Mouse (Mus musculus) adrenal gland, postnatal 10 days (tissue): ENCODE data around the gene Fgfr2. TPM values are rescaled to one million over a fixed set of nuclear protein-coding genes. Genes with fewer than 3 reads are reported as not detected.
"Not testable (repeated sequence)": the region's sequence is repeated elsewhere in the genome, so short reads cannot be mapped to it uniquely, and the experiment has no call there.

ENCODE experiments used
- DNase-seq: peaks from one replicate; pipeline ENCODE4 v3.0.0; 2021; ENCODE audit warnings: mixed read lengths
- total RNA-seq, 2 experiments: library from RNA; stranded (reverse); gene quantifications; 2 replicates each; pipeline ENCODE4 v1.2.3; 2021

The Fgfr2 gene
- total RNA-seq, 2 experiments from 2014 or later: 128 to 169 TPM

DNA sequence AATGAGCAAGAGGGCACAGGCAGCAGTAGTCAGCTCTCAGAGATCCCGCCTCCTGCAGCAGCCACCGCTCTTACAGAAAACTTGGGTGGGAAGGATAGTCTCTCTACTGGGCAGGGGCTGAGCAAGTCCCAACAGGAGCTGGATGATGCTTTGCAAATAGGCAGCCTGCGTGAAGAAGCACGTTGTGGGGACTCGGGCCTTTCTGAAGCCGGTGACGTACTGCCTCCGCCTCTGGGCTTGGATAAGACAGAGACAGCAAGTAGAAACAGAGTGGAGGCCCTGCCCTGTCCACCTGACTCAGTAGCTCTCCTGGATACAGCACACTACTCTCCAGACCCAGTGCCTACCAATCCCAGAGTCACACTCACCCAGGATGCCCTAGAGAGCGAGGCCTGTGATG is 2498.9 kb downstream of the Fgfr2 start:
- no peak for DNase-seq

DNA sequence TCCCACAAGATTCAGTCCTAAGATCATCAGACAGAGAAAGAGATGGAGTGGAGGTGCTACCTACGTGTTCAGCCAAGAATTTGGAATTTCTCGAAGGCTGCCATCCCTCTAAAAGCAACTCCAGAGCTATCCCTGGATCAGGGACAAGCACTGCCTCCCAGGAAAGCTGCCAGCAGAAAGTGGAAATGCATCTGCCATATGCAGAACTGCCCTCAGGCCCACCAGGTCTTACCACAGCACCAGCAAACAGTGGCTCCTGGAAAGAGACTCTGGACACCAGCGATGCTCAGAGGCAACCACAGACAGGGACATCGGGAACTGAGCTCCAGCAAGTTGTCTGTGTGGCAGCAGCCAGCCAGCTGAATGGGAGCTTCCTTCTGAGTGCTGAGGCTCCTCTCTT is 2500.8 kb downstream of the Fgfr2 start:
- DNase-seq: no peak

DNA sequence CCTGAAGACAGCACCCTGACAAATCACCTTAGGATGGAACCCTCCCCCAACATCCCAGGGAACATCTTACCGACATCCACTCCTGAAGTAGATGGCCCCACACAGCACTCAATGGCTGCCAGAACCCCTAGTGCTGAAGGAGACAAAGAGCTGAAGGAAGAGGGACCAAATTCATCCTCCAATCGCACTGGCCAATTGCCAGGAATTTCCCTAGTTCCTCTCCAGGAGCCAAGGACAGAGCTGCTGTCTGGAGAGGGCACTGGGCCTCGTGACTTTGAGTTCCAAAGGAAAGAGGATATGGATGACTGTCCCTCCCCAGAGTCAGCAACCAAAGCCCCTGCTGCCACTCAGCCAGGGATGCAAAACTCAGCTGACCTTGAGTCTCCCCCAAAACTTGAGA is 2501.2 kb downstream of the Fgfr2 start:
- DNase-seq: peak; percentile 44

DNA sequence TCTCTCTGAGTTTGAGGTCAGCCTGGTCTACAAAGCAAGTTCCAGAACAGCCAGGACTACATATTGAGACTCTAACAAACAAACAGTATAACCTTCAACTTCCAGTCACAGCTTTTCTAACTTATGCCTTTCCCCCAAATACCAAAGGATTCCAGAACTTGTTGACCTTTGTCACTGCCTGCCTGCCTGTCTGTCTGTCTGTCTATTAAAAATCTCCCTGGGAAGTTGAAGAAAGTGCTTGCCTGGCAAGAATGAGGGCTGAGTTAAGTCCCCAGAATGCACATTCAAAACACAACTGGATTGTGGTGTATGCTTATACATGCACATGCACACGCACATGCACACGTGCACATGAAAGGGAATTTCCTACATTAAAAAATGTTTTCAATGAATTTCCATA is 2502.1 kb downstream of the Fgfr2 start:
- DNase-seq: no peak

DNA sequence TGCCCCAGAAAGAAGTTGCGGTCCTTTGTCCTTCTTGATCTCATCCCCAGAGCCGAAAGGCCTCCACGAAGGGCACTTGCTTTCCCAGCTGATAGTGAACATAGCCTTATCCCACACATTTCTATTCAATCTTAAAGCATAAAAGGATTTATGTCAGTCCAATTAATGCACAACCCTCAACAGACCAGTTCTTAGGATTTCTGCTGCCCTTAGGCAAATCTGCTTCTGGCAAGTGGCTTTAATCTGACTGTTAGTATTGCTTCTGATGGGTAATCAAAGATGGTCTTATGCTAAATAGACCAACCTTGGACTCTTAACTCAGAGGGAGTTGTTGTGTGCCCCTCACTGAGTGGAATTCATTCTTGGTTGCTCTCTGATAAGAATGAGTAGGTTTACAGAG is 2505.6 kb downstream of the Fgfr2 start:
- DNase-seq: no peak

DNA sequence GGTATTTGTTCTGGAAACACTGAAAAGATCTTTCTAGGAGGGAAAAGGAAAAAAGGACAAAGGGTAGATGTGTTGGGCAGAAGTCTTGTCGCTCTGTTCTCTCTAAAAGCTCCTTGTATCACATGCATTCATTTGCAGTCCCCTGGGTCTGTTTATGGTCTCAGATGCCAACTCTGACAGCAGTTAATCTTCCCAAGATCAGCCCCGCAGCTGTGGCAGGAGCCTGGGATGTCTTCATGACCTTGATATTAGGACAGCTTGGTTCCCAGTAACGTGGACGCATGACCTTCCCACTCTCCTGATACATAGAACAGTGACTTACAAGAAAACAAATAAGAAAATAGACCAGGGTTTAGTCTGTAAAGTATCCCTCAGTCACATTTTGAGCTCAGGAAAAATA is 2509.2 kb downstream of the Fgfr2 start:
- no peak for DNase-seq

DNA sequence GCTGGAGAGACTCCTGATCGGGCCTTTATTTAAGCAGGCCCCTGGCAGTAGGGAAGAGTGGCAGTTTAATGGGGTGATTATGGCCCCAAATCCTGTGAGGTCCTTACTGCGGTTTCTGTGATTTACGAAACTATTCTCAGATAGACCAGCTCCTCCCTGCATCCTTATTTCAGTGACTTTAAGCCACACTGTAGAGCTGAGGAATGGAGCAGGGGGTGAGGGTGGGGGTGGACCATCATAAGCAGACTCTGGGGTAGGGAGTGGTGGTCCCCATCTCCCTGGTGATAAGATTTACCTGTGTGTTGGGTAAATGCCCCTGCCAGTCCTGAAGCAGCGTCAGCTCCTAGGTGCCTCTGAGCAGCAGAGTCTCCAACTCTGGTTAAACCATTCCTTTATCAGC is 2516.2 kb downstream of the Fgfr2 start:
- no peak for DNase-seq

DNA sequence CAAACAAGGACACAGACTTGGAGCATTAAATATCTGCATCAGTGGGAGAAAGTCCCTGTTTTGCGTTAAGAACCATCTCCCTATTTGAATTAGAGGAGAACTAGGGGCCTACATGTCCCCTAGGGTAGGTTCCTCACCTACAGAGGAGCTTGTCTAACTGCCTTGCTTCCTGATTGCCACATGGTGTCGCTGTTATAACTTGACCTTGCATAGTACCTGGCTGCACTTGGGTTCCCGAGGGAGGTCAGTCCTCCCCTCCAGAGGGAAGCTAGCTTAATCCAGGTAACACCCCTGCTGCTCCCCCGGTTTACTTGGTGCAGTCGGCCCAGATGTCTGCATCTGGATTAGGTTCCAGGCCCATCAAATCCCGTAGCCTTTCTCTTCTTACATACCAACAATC is 2518.0 kb downstream of the Fgfr2 start:
- peak; percentile 28 for DNase-seq

DNA sequence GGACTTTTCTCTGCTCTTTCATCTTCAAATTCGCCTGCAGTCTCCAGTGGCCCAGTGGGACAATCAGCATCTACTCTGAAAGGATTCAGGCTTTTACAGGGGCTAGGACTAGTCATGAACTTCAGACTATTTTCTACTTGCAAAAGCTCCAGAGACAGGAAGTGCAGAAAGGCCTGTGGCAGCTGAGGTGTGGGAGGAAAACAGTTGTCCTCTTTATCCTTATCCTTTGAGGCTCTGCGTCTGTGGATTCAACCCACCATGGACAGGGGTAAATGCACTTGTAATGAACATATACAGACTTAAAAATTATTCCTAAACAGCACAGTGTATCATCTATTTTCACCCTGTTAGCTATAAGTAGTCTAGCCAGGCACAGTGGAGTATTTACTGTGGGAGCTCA is 2518.8 kb downstream of the Fgfr2 start:
- DNase-seq: no peak

DNA sequence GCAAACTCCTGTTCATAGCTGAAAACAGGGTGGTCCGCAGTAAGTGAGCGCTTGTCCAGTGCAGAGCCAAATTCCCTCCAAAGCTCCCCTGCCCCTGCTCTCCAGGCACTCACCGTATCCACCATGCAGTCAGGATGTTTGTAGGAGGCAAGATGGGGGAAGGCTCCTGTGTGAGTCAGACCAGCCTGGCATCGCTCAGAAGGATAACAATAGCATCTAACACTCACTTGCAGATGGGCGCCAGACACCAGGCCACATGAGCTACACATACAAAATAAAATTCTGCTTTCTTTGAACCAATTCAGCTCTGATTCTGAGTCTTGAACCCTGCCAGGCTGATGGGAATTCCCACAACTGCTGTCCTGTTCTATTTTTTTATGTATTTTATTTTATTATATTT is 2519.6 kb downstream of the Fgfr2 start:
- no peak for DNase-seq

DNA sequence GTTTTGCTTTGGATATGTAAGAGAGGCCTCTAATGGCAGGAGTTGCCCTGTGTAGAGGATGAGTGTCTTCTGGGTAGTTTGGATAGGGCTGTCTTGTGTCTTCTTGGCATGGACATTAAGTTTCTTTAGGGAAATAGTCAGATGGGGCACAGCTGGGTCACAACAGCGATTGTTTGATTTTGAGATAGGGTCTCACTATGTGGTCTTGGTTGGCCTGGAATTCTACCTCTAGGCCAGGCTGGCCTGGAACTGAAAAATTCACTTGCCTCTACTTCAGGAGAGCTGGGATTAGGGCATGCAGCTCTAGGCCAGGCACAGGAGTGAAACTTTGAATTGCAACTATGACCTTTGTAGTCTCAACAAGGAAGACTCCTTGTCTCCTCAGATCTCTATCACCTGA is 2520.3 kb downstream of the Fgfr2 start:
- no peak for DNase-seq

DNA sequence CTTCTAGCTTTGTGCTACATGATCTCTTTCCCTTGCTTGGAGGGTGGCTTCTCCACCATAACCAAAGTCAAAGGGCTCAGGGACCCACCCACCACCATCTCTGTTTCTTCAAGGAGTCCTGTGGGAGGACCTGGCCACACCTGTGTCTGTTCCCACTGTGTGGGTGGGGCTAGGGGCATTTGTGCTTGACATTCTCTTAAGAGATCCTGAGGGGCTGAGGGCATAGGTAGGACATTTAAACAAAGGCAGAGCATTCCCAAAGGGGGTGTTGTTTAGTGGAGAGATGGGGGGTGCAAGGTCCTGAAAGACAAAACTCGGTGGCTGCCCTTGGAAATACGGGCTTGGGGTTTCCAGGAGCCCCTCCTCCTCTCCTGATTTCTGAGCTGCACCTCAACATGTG is 2522.6 kb downstream of the Fgfr2 start:
- DNase-seq: no peak

DNA sequence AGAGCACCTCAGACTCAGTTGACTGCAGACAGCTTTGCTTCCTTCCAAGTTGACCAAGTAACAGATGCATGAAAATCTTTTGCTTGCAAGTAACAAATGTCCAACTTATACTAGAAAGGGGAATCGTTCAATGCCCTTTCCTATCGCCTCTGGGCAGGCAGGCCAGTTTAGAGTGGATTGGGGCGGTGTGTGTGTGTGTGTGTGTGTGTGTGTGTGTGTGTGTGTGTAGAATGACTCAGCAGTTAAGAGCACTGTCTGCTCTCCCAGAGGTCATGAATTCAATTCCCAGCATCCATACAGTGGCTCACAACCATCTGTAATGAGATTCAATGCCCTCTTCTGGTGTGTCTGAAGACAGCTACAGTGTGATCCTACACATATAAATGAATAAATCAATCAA is 2523.1 kb downstream of the Fgfr2 start:
- DNase-seq: no peak

DNA sequence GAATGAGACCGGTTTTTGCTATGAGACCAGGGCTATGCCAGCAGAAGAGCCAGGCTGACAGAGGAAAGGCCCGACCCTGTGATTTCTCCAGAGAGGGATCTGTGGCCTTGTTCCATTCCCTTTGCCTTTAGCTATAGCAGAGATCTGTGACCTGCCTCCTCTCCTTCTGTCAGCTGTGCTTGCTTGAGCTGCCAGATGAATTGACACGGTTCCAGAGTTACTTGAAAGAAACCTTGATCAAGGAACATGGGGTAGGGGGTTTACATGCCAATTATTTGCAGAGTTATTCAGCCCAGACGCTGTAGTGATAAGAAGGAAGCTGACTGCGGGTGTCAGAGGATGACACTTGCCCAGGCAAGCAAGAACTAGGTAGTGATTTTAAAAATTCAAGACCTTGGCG is 2525.6 kb downstream of the Fgfr2 start:
- no peak for DNase-seq

DNA sequence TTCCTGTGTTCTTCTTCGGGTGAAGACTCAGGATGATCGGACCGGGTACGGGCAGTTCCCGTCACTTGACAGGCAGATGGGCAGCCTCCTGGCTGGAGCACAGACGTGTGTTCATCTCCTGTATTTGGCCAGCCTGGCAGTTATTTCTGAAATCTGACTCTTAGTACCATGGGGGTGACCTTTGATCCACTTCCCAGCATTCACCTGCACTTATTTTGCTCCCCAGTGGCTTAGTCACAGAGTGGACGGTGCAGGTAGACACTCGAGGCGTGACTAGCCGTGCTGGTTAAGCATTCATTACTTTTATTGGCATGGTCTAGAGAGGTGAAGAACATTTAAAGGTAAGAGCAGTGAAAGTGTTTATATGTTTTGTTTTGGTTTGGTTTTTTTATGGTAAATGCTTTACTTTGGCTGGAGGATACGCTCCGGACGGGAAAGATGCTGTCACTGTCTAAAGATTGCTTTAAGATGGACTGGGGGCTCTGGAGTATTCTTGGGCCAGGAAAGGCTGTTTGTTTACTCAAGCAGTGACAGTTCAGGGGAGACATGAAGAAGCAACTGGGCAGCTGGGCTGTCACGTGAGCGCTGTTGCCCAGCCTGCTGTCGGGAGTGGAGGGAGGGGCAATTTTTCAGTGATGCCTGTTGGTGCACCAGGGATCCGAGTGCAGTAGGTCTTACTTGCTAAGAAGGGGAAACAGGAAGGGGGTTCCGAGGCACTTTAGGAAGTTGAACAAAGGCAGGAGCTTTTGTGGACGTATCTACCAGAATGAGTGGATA is 2526.9 kb downstream of the Fgfr2 start:
- DNase-seq: not testable (repeated sequence)

DNA sequence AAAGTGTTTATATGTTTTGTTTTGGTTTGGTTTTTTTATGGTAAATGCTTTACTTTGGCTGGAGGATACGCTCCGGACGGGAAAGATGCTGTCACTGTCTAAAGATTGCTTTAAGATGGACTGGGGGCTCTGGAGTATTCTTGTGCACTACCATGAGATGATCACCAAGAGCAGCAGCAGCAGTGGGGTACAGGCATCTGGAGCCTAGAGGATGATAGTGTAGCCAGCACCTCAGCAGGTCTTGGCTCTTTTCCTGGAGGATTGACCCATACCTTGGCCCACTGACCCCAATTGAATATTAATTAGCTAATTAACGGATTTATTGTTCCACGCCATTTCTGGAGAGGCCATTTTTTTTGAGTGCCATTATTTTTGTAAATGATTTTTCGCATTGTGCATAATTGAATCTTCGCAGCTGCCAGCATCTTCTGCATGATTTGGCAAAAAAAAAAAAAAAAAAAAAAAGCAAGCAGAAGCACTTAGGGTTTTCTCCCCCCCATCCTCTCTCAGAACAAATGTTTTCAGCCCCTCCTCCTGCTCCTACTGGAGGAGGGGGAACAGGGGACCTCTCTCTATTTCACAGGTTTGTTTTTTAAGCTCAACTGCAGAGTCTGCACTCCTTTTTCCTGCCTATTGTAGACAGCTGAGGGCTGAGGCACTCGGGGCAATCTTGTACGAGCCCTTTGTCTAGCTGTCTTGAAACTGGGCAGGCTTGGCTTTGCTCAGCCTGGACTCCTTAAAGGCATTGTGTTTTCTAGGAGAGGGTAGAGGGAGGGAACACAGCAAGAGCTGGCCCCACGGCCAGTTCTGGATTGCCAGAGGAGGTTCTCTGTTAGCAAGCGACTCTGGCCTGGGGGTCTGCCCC is 2529.5 kb downstream of the Fgfr2 start:
- not testable (repeated sequence) for DNase-seq

DNA sequence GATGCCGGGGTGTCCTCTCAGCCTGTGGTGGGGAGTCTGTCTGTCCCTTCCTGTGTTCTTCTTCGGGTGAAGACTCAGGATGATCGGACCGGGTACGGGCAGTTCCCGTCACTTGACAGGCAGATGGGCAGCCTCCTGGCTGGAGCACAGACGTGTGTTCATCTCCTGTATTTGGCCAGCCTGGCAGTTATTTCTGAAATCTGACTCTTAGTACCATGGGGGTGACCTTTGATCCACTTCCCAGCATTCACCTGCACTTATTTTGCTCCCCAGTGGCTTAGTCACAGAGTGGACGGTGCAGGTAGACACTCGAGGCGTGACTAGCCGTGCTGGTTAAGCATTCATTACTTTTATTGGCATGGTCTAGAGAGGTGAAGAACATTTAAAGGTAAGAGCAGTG is 2530.2 kb downstream of the Fgfr2 start:
- DNase-seq: not testable (repeated sequence)

DNA sequence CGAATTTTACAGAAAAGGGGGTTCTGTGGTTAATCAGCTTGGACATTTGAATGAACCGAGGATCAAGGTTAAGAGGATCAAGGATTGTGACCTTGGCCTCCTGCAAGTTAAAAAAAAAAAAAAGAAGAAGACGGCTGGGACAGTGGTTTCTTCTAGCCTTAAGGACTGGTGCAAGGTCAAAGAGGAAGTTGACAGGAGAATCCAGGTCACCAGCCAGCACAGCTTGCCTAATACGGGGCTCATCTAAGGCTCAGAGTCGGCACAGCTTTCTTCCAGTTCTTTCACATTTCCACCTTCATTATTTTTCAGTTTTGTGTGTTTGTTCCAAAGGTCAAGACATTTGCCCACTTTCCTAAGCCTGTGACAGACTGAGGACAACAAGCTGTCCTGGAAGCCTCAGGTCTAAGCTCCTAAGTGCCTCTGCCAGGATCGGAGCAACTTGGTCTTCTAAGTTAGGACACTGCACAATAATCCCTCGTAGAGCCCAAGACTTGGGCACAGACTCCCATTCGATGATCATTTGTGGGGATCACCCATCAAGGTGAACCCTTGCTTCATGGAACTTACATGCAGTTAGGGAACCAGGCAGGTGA is 2532.2 kb downstream of the Fgfr2 start:
- DNase-seq: peak; percentile 15

DNA sequence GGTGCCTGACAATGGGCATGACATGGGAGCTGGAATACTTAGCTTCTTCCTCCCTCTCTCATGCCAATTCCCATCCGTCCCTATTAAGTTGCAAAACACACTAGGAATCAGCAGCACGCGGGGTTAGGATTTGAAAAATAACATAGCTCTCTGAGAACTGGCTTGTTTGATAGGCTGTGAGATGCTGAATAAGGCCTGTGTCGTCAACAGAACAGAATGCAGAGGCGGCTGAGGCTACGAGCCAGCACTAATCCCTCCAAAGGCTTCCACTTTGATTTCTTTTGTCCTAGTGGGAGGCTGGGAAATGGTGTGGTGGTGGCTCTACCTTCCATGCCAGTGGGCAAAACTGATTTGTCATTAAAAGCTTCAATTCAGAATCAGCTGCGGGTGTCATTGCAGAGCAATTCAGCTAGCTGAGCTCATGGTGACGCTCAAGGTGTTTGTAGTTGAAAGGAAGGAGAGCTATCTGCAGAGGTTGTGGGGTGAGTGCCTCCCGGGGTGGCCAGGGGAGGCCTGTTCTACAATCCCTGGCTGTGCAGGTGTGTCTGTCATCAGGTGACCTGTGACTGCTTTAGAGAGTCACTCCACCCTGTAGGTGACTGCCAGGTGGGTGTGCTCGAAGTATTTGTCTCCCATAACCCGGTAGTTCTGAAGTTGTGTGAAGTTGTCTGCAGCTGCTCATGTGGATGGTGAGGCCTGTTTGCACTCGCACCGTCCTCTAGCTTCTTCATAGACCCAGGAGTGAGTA is 2532.9 kb downstream of the Fgfr2 start:
- DNase-seq: no peak

DNA sequence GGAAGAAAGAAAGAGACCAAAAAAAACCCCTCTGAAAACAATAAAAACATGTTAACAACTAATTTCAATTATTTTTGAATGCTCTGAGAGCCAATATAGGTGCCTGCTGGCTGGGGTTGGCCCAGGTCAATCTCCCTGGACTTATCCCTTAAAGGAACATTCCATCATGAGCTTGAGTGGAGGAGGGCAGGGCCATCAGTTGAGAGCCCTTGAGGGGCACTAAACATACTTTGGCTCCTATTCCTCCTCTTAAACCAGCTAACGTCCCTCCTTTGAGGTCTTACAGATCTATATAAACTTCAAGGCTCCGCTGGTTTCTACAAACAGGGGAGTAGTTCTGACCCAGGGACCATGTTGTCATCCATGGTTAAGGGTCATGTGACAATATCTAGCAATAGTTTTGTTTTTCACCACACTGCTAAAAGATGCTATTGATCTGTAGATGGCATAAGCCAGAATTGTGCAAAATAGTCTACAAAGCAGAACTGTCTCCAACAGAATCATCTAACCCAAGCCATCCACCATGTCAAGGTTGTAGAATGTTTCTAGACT is 2536.6 kb downstream of the Fgfr2 start:
- no peak for DNase-seq

DNA sequence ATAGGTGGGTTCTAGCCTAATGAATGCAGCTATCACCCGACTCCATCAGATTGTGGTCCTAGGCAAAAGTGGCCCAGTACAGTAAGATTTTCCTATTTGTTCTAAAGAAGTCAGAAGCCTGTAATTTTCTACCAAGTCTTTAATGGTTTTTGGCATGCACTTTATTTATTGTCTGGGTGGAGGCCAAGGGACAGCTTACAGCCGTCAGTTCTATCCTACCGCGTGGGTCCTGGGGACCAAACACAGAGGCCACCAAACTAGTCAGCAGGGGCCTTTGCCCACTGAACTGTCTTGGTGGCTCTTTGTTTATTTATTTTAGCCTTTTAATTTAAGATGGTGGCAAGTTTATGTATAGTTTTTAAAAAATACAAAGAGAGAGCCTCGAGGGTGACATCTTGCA is 2544.5 kb downstream of the Fgfr2 start:
- DNase-seq: no peak

DNA sequence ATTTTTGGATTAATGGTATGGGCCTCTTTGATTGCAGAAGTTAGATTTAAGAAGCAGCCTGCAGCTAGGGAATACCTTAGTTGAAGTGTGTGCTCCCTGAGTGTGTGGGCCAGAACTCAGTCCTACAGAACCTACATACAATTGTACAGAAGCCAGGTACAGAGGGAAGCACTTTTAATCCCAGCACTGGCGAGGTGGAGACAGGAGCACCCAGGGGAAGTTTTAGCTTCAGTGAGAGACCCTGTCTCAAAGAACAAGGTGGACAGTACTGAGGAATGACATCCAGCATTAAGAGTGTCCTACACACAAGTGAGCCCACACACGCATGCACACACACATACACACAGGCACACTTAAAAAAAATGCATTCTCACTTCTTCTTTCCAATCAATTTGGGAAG is 2545.1 kb downstream of the Fgfr2 start:
- DNase-seq: no peak
